Mouse (Mus musculus) spleen, postnatal 36 days (tissue): ENCODE data around the gene Tro.
A peak's percentile ranks its signal among the peaks of the same experiment; 100 is the strongest.

Experiments
- DNase-seq, 2 experiments: peaks; one replicate each; pipeline ENCODE4 v3.0.0; 2022; ENCODE audit warnings: low spot score in 2 of 2, mixed read lengths in 1 of 2

The Tro gene

GRCm38 (mm10) chrX:150656908-150657796, at the start of gene Tro:
TSS of gene Tro (minus strand) at chrX:150657583.
- no peak for DNase-seq

GRCm38 (mm10) chrX:150677505-150677904, 20.1 kb upstream of the Tro start:
- DNase-seq: no peak

GRCm38 (mm10) chrX:150662809-150663208, 5.4 kb upstream of the Tro start:
- DNase-seq: peak in 1 of 2 experiments; percentile 4

GRCm38 (mm10) chrX:150657797-150658118, 375 bp upstream of the Tro start:
- DNase-seq: no peak

GRCm38 (mm10) chrX:150656122-150656907, 1.1 kb downstream of the Tro start:
- no peak for DNase-seq

- no peak for DNase-seq
Observed at GRCm38 (mm10) chrX:150636421-150636820, 21.0 kb downstream of the Tro start.

- DNase-seq: no peak
Observed at GRCm38 (mm10) chrX:150598882-150599281, 58.5 kb downstream of the Tro start.
